ENCODE assay signal across 10 mouse cellular contexts in genomic region chr2:118028881-118029280, GRCm38 (mm10).
A peak's percentile ranks its signal among the peaks of the same experiment; 100 is the strongest.
DNase-seq lines count a peak whose midpoint lies in the region; ATAC-seq and TF ChIP-seq lines count a peak whose summit lies in the region.
"Had no signal": no experiment of that assay in that cellular context is flagged by ENCODE, and none has a peak within 500 bp of the region (broad histone marks: within the 10 kb centered on the region; RNA-seq: fewer than 3 reads in every experiment).

No protein-coding gene starts in this region.

- WGBS in lung, postnatal 0 days = 30% methylated on average over 1 of the region's 1 CpGs

- no peaks in the 10 kb centered on the region for H3K9me3 ChIP-seq in lung, postnatal 0 days (ENCODE audit: low read length)

- H3K9ac ChIP-seq in lung, postnatal 0 days (replicated peaks; ENCODE audit: low read depth) = no peak overlapping the region

- peak; percentile 10 for DNase-seq in adrenal gland, adult 2 months
- no peak for DNase-seq in adrenal gland, adult 18-20 months (ENCODE audit: low spot score in 2 of 2)
- peak; percentile 16 for DNase-seq in kidney, postnatal 10 days
- no peak for DNase-seq in kidney, adult 18-20 months
- DNase-seq in gastrocnemius, postnatal 10 days = peak; percentile 9
- DNase-seq in lung, postnatal 0 days (ENCODE audit: low spot score) = no peak
- no peak for DNase-seq in urinary bladder, adult 2 months (ENCODE audit: low spot score)
- DNase-seq: layer of hippocampus, postnatal 36 days; thymus, adult 2 months had no signal

- peak overlapping the region; percentile 38; the same call in 1 of the 2 replicates for H3K27ac ChIP-seq in lung, postnatal 0 days (ENCODE audit: low read length)

- TF ChIP-seq EP300 in lung, postnatal 0 days (IDR thresholded peaks at IDR 0.05) = no peak

- no peak overlapping the region for H3K4me3 ChIP-seq in lung, postnatal 0 days (ENCODE audit: low read depth, low read length)

- no peak for TF ChIP-seq CTCF in lung, postnatal 0 days (IDR thresholded peaks at IDR 0.05)

- no peak overlapping the region for H3K4me2 ChIP-seq in lung, postnatal 0 days (replicated peaks; ENCODE audit: low read depth, low read length)

- no peaks in the 10 kb centered on the region for H3K36me3 ChIP-seq in lung, postnatal 0 days (ENCODE audit: insufficient read depth, low read length)

- ATAC-seq in lung, postnatal 0 days = no peak
- no peak for ATAC-seq in megakaryocyte progenitor cell, adult 5-6 weeks (replicated peaks; ENCODE audit: poor library complexity)

- no peaks in the 10 kb centered on the region for H3K27me3 ChIP-seq in lung, postnatal 0 days (replicated peaks; ENCODE audit: insufficient read depth, low read length)

- H3K4me1 ChIP-seq in lung, postnatal 0 days (ENCODE audit: insufficient read depth, low read depth, low read length) = no peaks in the 10 kb centered on the region

Comparison
In these comparisons a context has a peak if more than half of its experiments do, and no peak if none do; other contexts are left out.
1. DNase-seq: peak in adrenal gland, adult 2 months (single experiment), kidney, postnatal 10 days (single experiment) and gastrocnemius, postnatal 10 days (single experiment); none in adrenal gland, adult 18-20 months (0 of 2), kidney, adult 18-20 months (single experiment), lung, postnatal 0 days (single experiment) and urinary bladder, adult 2 months (single experiment).